In genomic region chr2:25591863-25592262, GRCm38 (mm10) we compare ENCODE assay signal across 9 mouse cellular contexts. TPM values are rescaled to one million over a fixed set of nuclear protein-coding genes. Genes with fewer than 3 reads are reported as not detected.
DNase-seq lines count a peak whose midpoint lies in the region; ATAC-seq and TF ChIP-seq lines count a peak whose summit lies in the region.
"Had no signal": no experiment of that assay in that cellular context is flagged by ENCODE, and none has a peak within 500 bp of the region (broad histone marks: within the 10 kb centered on the region; RNA-seq: fewer than 3 reads in every experiment).

No protein-coding gene starts in this region.

- no peaks in the 10 kb centered on the region for H3K9me3 ChIP-seq in intestine, embryonic 14.5 days (ENCODE audit: control insufficient read depth, low read length)
- no peaks in the 10 kb centered on the region for H3K9me3 ChIP-seq in forebrain, embryonic 13.5 days (replicated peaks)
- H3K9me3 ChIP-seq: midbrain, embryonic 12.5 days had no signal

- no peak overlapping the region for H3K27ac ChIP-seq in heart, adult 2 months
- H3K27ac ChIP-seq in intestine, embryonic 14.5 days (ENCODE audit: low read depth), result no peak overlapping the region
- no peak overlapping the region for H3K27ac ChIP-seq in forebrain, embryonic 13.5 days
- H3K27ac ChIP-seq: midbrain, embryonic 12.5 days had no signal

- H3K4me3 ChIP-seq in heart, adult 2 months, result no peak overlapping the region
- no peak overlapping the region for H3K4me3 ChIP-seq in intestine, embryonic 14.5 days (ENCODE audit: low read depth, low read length)
- H3K4me3 ChIP-seq in forebrain, embryonic 13.5 days, result no peak overlapping the region
- H3K4me3 ChIP-seq: midbrain, embryonic 12.5 days had no signal

- no peak overlapping the region for H3K9ac ChIP-seq in heart, adult 2 months (ENCODE audit: low read depth, low read length)
- H3K9ac ChIP-seq in intestine, embryonic 14.5 days (ENCODE audit: low read length), result no peak overlapping the region
- H3K9ac ChIP-seq in forebrain, embryonic 13.5 days, result no peak overlapping the region
- H3K9ac ChIP-seq: midbrain, embryonic 12.5 days had no signal

- peaks cover 4% of the 10 kb centered on the region; the same call in 1 of the 2 replicates for H3K4me1 ChIP-seq in heart, adult 2 months (ENCODE audit: control insufficient read depth, insufficient read depth, low read length)
- no peaks in the 10 kb centered on the region for H3K4me1 ChIP-seq in intestine, embryonic 14.5 days (replicated peaks; ENCODE audit: control insufficient read depth, insufficient read depth, low read length)
- no peaks in the 10 kb centered on the region for H3K4me1 ChIP-seq in forebrain, embryonic 13.5 days
- H3K4me1 ChIP-seq: midbrain, embryonic 12.5 days had no signal

- no peak for TF ChIP-seq EP300 in heart, adult 2 months (IDR thresholded peaks at IDR 0.05; ENCODE audit: insufficient read depth, low read depth, low read length)

- peak; percentile 64 for TF ChIP-seq CTCF in heart, adult 2 months (IDR thresholded peaks at IDR 0.05)

- intact Hi-C loops in heart, adult 2 months (cut with DNase I), result no loop called here

- no peaks in the 10 kb centered on the region; the same call in 1 of the 2 replicates for H3K36me3 ChIP-seq in heart, adult 2 months (ENCODE audit: control insufficient read depth, insufficient read depth, low read length)
- peaks cover 88% of the 10 kb centered on the region for H3K36me3 ChIP-seq in intestine, embryonic 14.5 days (ENCODE audit: control insufficient read depth, insufficient read depth, low read length)
- H3K36me3 ChIP-seq in forebrain, embryonic 13.5 days (ENCODE audit: poor library complexity, severe bottlenecking), result peaks cover 92% of the 10 kb centered on the region

- H3K79me2 ChIP-seq in heart, adult 2 months (replicated peaks; ENCODE audit: control insufficient read depth, insufficient read depth, low read length), result no peaks in the 10 kb centered on the region

- no peak for DNase-seq in heart, adult 2 months
- no peak for DNase-seq in heart, adult 9 months (ENCODE audit: low spot score in 2 of 2)
- DNase-seq in 3T3-L1 (ENCODE audit: low read depth, low spot score) (peak; percentile 41), MN1 (ENCODE audit: low spot score) (peak; percentile 24)
- DNase-seq in intestine, embryonic 14.5 days (ENCODE audit: low spot score), result peak; percentile 53
- DNase-seq in thymus, postnatal 14 days, result peak; percentile 57
- no peak for DNase-seq in testis, postnatal 14 days (ENCODE audit: low spot score)

- WGBS in heart, adult 2 months, result 82% methylated on average over 2 of the region's 2 CpGs
- 85% methylated on average over 2 of the region's 2 CpGs for WGBS in intestine, embryonic 14.5 days
- 79% methylated on average over 2 of the region's 2 CpGs for WGBS in forebrain, embryonic 13.5 days

- no peak for TF ChIP-seq POLR2A in heart, adult 2 months (IDR thresholded peaks at IDR 0.05; ENCODE audit: insufficient read depth, low read depth, low read length)

- H3K27me3 ChIP-seq in heart, adult 2 months (ENCODE audit: control insufficient read depth, insufficient read depth, low read length), result no peaks in the 10 kb centered on the region
- H3K27me3 ChIP-seq in intestine, embryonic 14.5 days (replicated peaks; ENCODE audit: control insufficient read depth, insufficient read depth, low read length), result no peaks in the 10 kb centered on the region
- no peaks in the 10 kb centered on the region for H3K27me3 ChIP-seq in forebrain, embryonic 13.5 days
- H3K27me3 ChIP-seq: midbrain, embryonic 12.5 days had no signal

- H3K4me2 ChIP-seq in intestine, embryonic 14.5 days (ENCODE audit: low read length), result no peak overlapping the region
- H3K4me2 ChIP-seq in forebrain, embryonic 13.5 days, result no peak overlapping the region
- H3K4me2 ChIP-seq: midbrain, embryonic 12.5 days had no signal

- no peak for ATAC-seq in intestine, embryonic 14.5 days (replicated peaks; ENCODE audit: low FRiP score, low TSS enrichment, low read depth)
- no peak for ATAC-seq in forebrain, embryonic 13.5 days

RNA-seq across cellular contexts. Expression of gene Ajm1, which starts 10.3 kb away (rescaled TPM):
- under 1 TPM; 0.05 to 0.36 TPM for total RNA-seq in heart, adult 2 months (2021)
- 0.15 and 1.1 TPM in 2 replicates for polyA plus RNA-seq in heart, adult 2 months (2012; rRNA removed)
- polyA plus RNA-seq in intestine, embryonic 14.5 days (2014; fragmentation: Nextera tagmentation; extraction: Ambion mirVana), result 1.8 and 2.0 TPM in 2 replicates
- 2.2 and 3.4 TPM in 2 replicates for polyA plus RNA-seq in forebrain, embryonic 13.5 days (2015; fragmentation: Nextera tagmentation; extraction: Ambion mirVana)

RNA-seq across cellular contexts. Expression of gene Rabl6, which starts 16.5 kb away (rescaled TPM):
- 10 to 100 TPM; 61.2 to 65.3 TPM for total RNA-seq in heart, adult 2 months (2021)
- 48.8 and 56.0 TPM in 2 replicates for polyA plus RNA-seq in heart, adult 2 months (2012; rRNA removed)
- polyA plus RNA-seq in intestine, embryonic 14.5 days (2014; fragmentation: Nextera tagmentation; extraction: Ambion mirVana), result 59.2 and 65.6 TPM in 2 replicates
- 71.7 and 72.5 TPM in 2 replicates for polyA plus RNA-seq in forebrain, embryonic 13.5 days (2015; fragmentation: Nextera tagmentation; extraction: Ambion mirVana)

RNA-seq across cellular contexts. Expression of gene Phpt1, which starts 16.8 kb away (rescaled TPM):
- 10 to 100 TPM; 52.6 to 69.9 TPM for total RNA-seq in heart, adult 2 months (2021)
- 100 and 101 TPM in 2 replicates for polyA plus RNA-seq in heart, adult 2 months (2012; rRNA removed)
- polyA plus RNA-seq in intestine, embryonic 14.5 days (2014; fragmentation: Nextera tagmentation; extraction: Ambion mirVana), result 278 and 287 TPM in 2 replicates
- polyA plus RNA-seq in forebrain, embryonic 13.5 days (2015; fragmentation: Nextera tagmentation; extraction: Ambion mirVana), result 179 and 189 TPM in 2 replicates

RNA-seq across cellular contexts. Expression of gene Mamdc4, which starts 17.2 kb away (rescaled TPM):
- total RNA-seq in heart, adult 2 months (2021), result 1 to 10 TPM in 1 of 2 experiments, under 1 TPM in 1; 0.60 to 2.2 TPM
- polyA plus RNA-seq in heart, adult 2 months (2012; rRNA removed), result 1.6 and 8.5 TPM in 2 replicates
- 59.1 and 85.2 TPM in 2 replicates for polyA plus RNA-seq in intestine, embryonic 14.5 days (2014; fragmentation: Nextera tagmentation; extraction: Ambion mirVana)
- polyA plus RNA-seq in forebrain, embryonic 13.5 days (2015; fragmentation: Nextera tagmentation; extraction: Ambion mirVana), result 3.1 and 4.2 TPM in 2 replicates

RNA-seq across cellular contexts. Expression of gene Ccdc183, which starts 25.6 kb away (rescaled TPM):
- not detected for total RNA-seq in heart, adult 2 months (2021)
- polyA plus RNA-seq in heart, adult 2 months (2012; rRNA removed), result not detected in 2 replicates
- 0.24 TPM in 2 replicates for polyA plus RNA-seq in intestine, embryonic 14.5 days (2014; fragmentation: Nextera tagmentation; extraction: Ambion mirVana)
- 0.11 and 0.32 TPM in 2 replicates for polyA plus RNA-seq in forebrain, embryonic 13.5 days (2015; fragmentation: Nextera tagmentation; extraction: Ambion mirVana)

Comparison
In these comparisons a context has a peak if more than half of its experiments do, and no peak if none do; other contexts are left out.
1. DNase-seq: peak in 3T3-L1 (single experiment), MN1 (single experiment), intestine, embryonic 14.5 days (single experiment) and thymus, postnatal 14 days (single experiment); none in heart, adult 2 months (0 of 2), heart, adult 9 months (0 of 2) and testis, postnatal 14 days (single experiment).